Mouse (Mus musculus) testis, adult 2 months (tissue): ENCODE results near the gene Zbtb37.

Source experiments
- CTCF ChIP-seq: fragments of 200-500 bp; IDR thresholded peaks from 2 replicates; pipeline ENCODE4 v1.5.1; 2012; ENCODE audit warnings: low read depth, mild to moderate bottlenecking, inconsistent platforms, low read length, moderate library complexity; ENCODE audit not compliant: control insufficient read depth, insufficient read depth, insufficient replicate concordance
- POLR2A ChIP-seq: fragments of 200-500 bp; IDR thresholded peaks from 2 replicates; pipeline ENCODE4 v1.6.1; 2012; ENCODE audit warnings: low read depth, mild to moderate bottlenecking, inconsistent platforms, low read length, moderate library complexity; ENCODE audit not compliant: control insufficient read depth

DNA sequence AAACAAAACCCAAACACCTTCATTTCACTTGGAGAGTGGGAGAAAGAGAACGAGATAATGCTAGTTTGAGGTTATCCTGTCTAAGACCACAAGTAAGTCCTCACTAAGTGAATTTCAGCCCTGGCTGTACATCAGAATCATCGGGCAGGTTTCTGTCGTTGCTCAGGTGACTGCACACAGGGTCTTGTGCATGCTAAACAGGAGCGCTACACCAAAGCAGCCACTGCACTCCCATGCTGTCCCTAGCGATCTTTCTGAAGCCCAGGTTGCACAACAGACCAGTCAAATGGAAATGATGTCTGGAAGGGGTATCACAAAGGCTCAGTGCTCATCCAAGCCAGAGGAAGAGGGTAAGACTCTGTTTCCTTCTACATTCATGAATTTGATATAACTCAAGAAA, 28.2 kb downstream of the Zbtb37 start:
- no peak for TF ChIP-seq POLR2A
- no peak for TF ChIP-seq CTCF
